Mouse (Mus musculus): ENCODE data around the gene Dock4.
"Not testable (repeated sequence)": the region's sequence is repeated elsewhere in the genome, so short reads cannot be mapped to it uniquely, and the experiment has no call there.

The Dock4 gene

GRCm38 (mm10) chr12:40824251-40824650 lies 378.5 kb downstream of the Dock4 start:
- DNase-seq (ENCODE audit: low spot score in 2 of 2) = no peak

- DNase-seq (ENCODE audit: low spot score in 2 of 2) = no peak
These were observed 380.2 kb downstream of the Dock4 start for GRCm38 (mm10) chr12:40825935-40826460.

GRCm38 (mm10) chr12:40826491-40826890 lies 380.7 kb downstream of the Dock4 start:
- no peak for DNase-seq (ENCODE audit: low spot score in 2 of 2)

GRCm38 (mm10) chr12:40828025-40828424 lies 382.3 kb downstream of the Dock4 start:
- DNase-seq (ENCODE audit: low spot score in 2 of 2) = no peak

GRCm38 (mm10) chr12:40829269-40829668 lies 383.5 kb downstream of the Dock4 start:
- no peak for DNase-seq (ENCODE audit: low spot score in 2 of 2)

GRCm38 (mm10) chr12:40832157-40832556 lies 386.4 kb downstream of the Dock4 start:
- DNase-seq (ENCODE audit: low spot score in 2 of 2) = peak in 1 of 2 experiments; percentile 33

- DNase-seq (ENCODE audit: low spot score in 2 of 2) = no peak
These were observed 391.2 kb downstream of the Dock4 start for GRCm38 (mm10) chr12:40836924-40837323.

GRCm38 (mm10) chr12:40837597-40838337 lies 392.0 kb downstream of the Dock4 start:
- peak; percentile 58 to 78 for DNase-seq (ENCODE audit: low spot score in 2 of 2)

- no peak for DNase-seq (ENCODE audit: low spot score in 2 of 2)
These were observed 392.6 kb downstream of the Dock4 start for GRCm38 (mm10) chr12:40838338-40838695.

- DNase-seq (ENCODE audit: low spot score in 2 of 2) = no peak
These were observed 393.2 kb downstream of the Dock4 start for GRCm38 (mm10) chr12:40838940-40839339.

- no peak for DNase-seq (ENCODE audit: low spot score in 2 of 2)
These were observed 394.1 kb downstream of the Dock4 start for GRCm38 (mm10) chr12:40839817-40840216.

- no peak for DNase-seq (ENCODE audit: low spot score in 2 of 2)
These were observed 396.7 kb downstream of the Dock4 start for GRCm38 (mm10) chr12:40842251-40842988.

GRCm38 (mm10) chr12:40842991-40843390 lies 397.2 kb downstream of the Dock4 start:
- no peak for DNase-seq (ENCODE audit: low spot score in 2 of 2)

GRCm38 (mm10) chr12:40843474-40844080 lies 397.8 kb downstream of the Dock4 start:
- no peak for DNase-seq (ENCODE audit: low spot score in 2 of 2)

GRCm38 (mm10) chr12:40844324-40844723 lies 398.6 kb downstream of the Dock4 start:
- no peak for DNase-seq (ENCODE audit: low spot score in 2 of 2)

GRCm38 (mm10) chr12:40854705-40855367 lies 409.1 kb downstream of the Dock4 start:
- no peak for DNase-seq (ENCODE audit: low spot score in 2 of 2)

- DNase-seq (ENCODE audit: low spot score in 2 of 2) = no peak
These were observed 411.7 kb downstream of the Dock4 start for GRCm38 (mm10) chr12:40857466-40857865.

GRCm38 (mm10) chr12:40858763-40859162 lies 413.0 kb downstream of the Dock4 start:
- DNase-seq (ENCODE audit: low spot score in 2 of 2) = not testable (repeated sequence)

- DNase-seq (ENCODE audit: low spot score in 2 of 2) = no peak
These were observed 424.6 kb downstream of the Dock4 start for GRCm38 (mm10) chr12:40870387-40870786.

GRCm38 (mm10) chr12:40872716-40873115 lies 427.0 kb downstream of the Dock4 start:
- no peak for DNase-seq (ENCODE audit: low spot score in 2 of 2)

- DNase-seq (ENCODE audit: low spot score in 2 of 2) = not testable (repeated sequence)
These were observed 427.5 kb downstream of the Dock4 start for GRCm38 (mm10) chr12:40873267-40873666.

GRCm38 (mm10) chr12:40884976-40885375 lies 439.2 kb downstream of the Dock4 start:
- DNase-seq (ENCODE audit: low spot score in 2 of 2) = no peak

All from frontal cortex, postnatal 14 days (tissue).